Mouse (Mus musculus): ENCODE results near the gene Slc6a5.

Gene Slc6a5

GRCm38 (mm10) chr7:49909850-49910249, at the start of gene Slc6a5:
TSS of gene Slc6a5 (plus strand) at chr7:49910146.
- no peak for DNase-seq (ENCODE audit: low read depth in 2 of 2, low spot score in 2 of 2)

- no peak for DNase-seq (ENCODE audit: low read depth in 2 of 2, low spot score in 2 of 2)
Observed at GRCm38 (mm10) chr7:49861196-49861595, 48.8 kb upstream of the Slc6a5 start.

- no peak for DNase-seq (ENCODE audit: low read depth in 2 of 2, low spot score in 2 of 2)
Observed at GRCm38 (mm10) chr7:49863753-49864152, 46.2 kb upstream of the Slc6a5 start.

GRCm38 (mm10) chr7:49869656-49870055, 40.3 kb upstream of the Slc6a5 start:
- no peak for DNase-seq (ENCODE audit: low read depth in 2 of 2, low spot score in 2 of 2)

- no peak for DNase-seq (ENCODE audit: low read depth in 2 of 2, low spot score in 2 of 2)
Observed at GRCm38 (mm10) chr7:49870276-49870675, 39.7 kb upstream of the Slc6a5 start.

- no peak for DNase-seq (ENCODE audit: low read depth in 2 of 2, low spot score in 2 of 2)
Observed at GRCm38 (mm10) chr7:49877307-49877706, 32.6 kb upstream of the Slc6a5 start.

GRCm38 (mm10) chr7:49879051-49879450, 30.9 kb upstream of the Slc6a5 start:
- no peak for DNase-seq (ENCODE audit: low read depth in 2 of 2, low spot score in 2 of 2)

GRCm38 (mm10) chr7:49879998-49880707, 29.8 kb upstream of the Slc6a5 start:
- DNase-seq (ENCODE audit: low read depth in 2 of 2, low spot score in 2 of 2), result no peak

GRCm38 (mm10) chr7:49882288-49882687, 27.7 kb upstream of the Slc6a5 start:
- no peak for DNase-seq (ENCODE audit: low read depth in 2 of 2, low spot score in 2 of 2)

GRCm38 (mm10) chr7:49882694-49883389, 27.1 kb upstream of the Slc6a5 start:
- DNase-seq (ENCODE audit: low read depth in 2 of 2, low spot score in 2 of 2), result no peak

GRCm38 (mm10) chr7:49887776-49888390, 22.1 kb upstream of the Slc6a5 start:
- no peak for DNase-seq (ENCODE audit: low read depth in 2 of 2, low spot score in 2 of 2)

GRCm38 (mm10) chr7:49894786-49895185, 15.2 kb upstream of the Slc6a5 start:
- no peak for DNase-seq (ENCODE audit: low read depth in 2 of 2, low spot score in 2 of 2)

- no peak for DNase-seq (ENCODE audit: low read depth in 2 of 2, low spot score in 2 of 2)
Observed at GRCm38 (mm10) chr7:49895296-49895695, 14.7 kb upstream of the Slc6a5 start.

- DNase-seq (ENCODE audit: low read depth in 2 of 2, low spot score in 2 of 2), result no peak
Observed at GRCm38 (mm10) chr7:49902003-49902552, 7.9 kb upstream of the Slc6a5 start.

- no peak for DNase-seq (ENCODE audit: low read depth in 2 of 2, low spot score in 2 of 2)
Observed at GRCm38 (mm10) chr7:49907191-49908171, 2.5 kb upstream of the Slc6a5 start.

GRCm38 (mm10) chr7:49908181-49908855, 1.6 kb upstream of the Slc6a5 start:
- no peak for DNase-seq (ENCODE audit: low read depth in 2 of 2, low spot score in 2 of 2)

- no peak for DNase-seq (ENCODE audit: low read depth in 2 of 2, low spot score in 2 of 2)
Observed at GRCm38 (mm10) chr7:49908990-49909411, 945 bp upstream of the Slc6a5 start.

GRCm38 (mm10) chr7:49910361-49910760, 415 bp downstream of the Slc6a5 start:
- DNase-seq (ENCODE audit: low read depth in 2 of 2, low spot score in 2 of 2), result no peak

GRCm38 (mm10) chr7:49911147-49911946, 1.4 kb downstream of the Slc6a5 start:
- no peak for DNase-seq (ENCODE audit: low read depth in 2 of 2, low spot score in 2 of 2)
